Mouse (Mus musculus) forebrain, embryonic 11.5 days (tissue): ENCODE data around the gene Eps8l1. TPM values are rescaled to one million over a fixed set of nuclear protein-coding genes. Genes with fewer than 3 reads are reported as not detected.
"Not testable (repeated sequence)": the region's sequence is repeated elsewhere in the genome, so short reads cannot be mapped to it uniquely, and the experiment has no call there.

Source experiments
- ATAC-seq: fragments of 200-750 bp; cut with Nextera tagmentation; replicated peaks from 2 replicates; pipeline ENCODE4 v1.8.0; 2017; ENCODE audit warnings: moderate TSS enrichment; ENCODE audit not compliant: low FRiP score
- DNase-seq: peaks from one replicate; pipeline ENCODE4 v3.0.0-alpha.2; 2017; ENCODE audit warnings: low spot score
- H3K27ac ChIP-seq: fragments of 300-500 bp; sonication (generic); 2 replicates; pipeline ENCODE4 v1.5.1; 2014; ENCODE audit warnings: low read depth, low read length
- H3K27me3 ChIP-seq: fragments of 300-500 bp; sonication (generic); 2 replicates; pipeline ENCODE4 v1.6.1; 2014; ENCODE audit warnings: mild to moderate bottlenecking, low read length, mixed read lengths; ENCODE audit not compliant: control insufficient read depth, insufficient read depth
- H3K36me3 ChIP-seq: fragments of 300-500 bp; sonication (generic); 2 replicates; pipeline ENCODE4 v1.6.1; 2014; ENCODE audit warnings: mild to moderate bottlenecking, low read length, moderate library complexity, mixed read lengths; ENCODE audit not compliant: control insufficient read depth, insufficient read depth
- H3K4me1 ChIP-seq: fragments of 300-500 bp; sonication (generic); replicated peaks from 2 replicates; pipeline ENCODE4 v1.6.1; 2014; ENCODE audit warnings: low read length, mixed read lengths; ENCODE audit not compliant: control insufficient read depth, insufficient read depth
- H3K4me2 ChIP-seq: fragments of 300-500 bp; sonication (generic); 2 replicates; pipeline ENCODE4 v1.6.1; 2014; ENCODE audit warnings: low read depth, mild to moderate bottlenecking, low read length, moderate library complexity, mixed read lengths; ENCODE audit not compliant: severe bottlenecking
- H3K4me3 ChIP-seq: fragments of 300-500 bp; sonication (generic); 2 replicates; pipeline ENCODE4 v1.5.1; 2014; ENCODE audit warnings: low read depth, low read length
- H3K9ac ChIP-seq: fragments of 300-500 bp; sonication (generic); 2 replicates; pipeline ENCODE4 v1.6.1; 2014; ENCODE audit warnings: low read length
- H3K9me3 ChIP-seq: fragments of 300-500 bp; sonication (generic); 2 replicates; pipeline ENCODE4 v1.6.1; 2016; ENCODE audit warnings: low read length, mixed read lengths; ENCODE audit not compliant: control insufficient read depth
- WGBS: fragments of 180-500 bp; shearing (Covaris S2); extraction: QIAGEN DNeasy Blood & Tissue Kit; methylation state at CpG from one replicate; pipeline ENCODE4 v1.1.7; 2014; 5-methylcytosine and 5-hydroxymethylcytosine counted together
- polyA plus RNA-seq: library from polyadenylated mRNA; unstranded; fragments of >200 nt; fragmentation: Nextera tagmentation; extraction: Ambion mirVana; gene quantifications from 2 replicates; pipeline ENCODE4 v1.2.1, GENCODE M21; 2014

Eps8l1 gene
- polyA plus RNA-seq: 3.3 and 3.8 TPM in 2 replicates

- WGBS: 72% methylated on average over 13 of the region's 16 CpGs
- DNase-seq: no peak
- peak within 1 kb of the TSS; percentile 15; the same call in 1 of the 2 replicates for H3K4me3 ChIP-seq
- ATAC-seq: no peak; the same call in 1 of the 2 replicates
- no peak within 1 kb of the TSS for H3K27ac ChIP-seq
- H3K9ac ChIP-seq: no peak within 1 kb of the TSS
- no peaks in the 10 kb centered on the region for H3K9me3 ChIP-seq
- peak within 1 kb of the TSS; percentile 36; the same call in 1 of the 2 replicates for H3K4me2 ChIP-seq
- H3K36me3 ChIP-seq: no peaks in the 10 kb centered on the region
- no peaks in the 10 kb centered on the region for H3K4me1 ChIP-seq
- no peaks in the 10 kb centered on the region for H3K27me3 ChIP-seq
Observed at GRCm38 (mm10) chr7:4460576-4461434, at the start of gene Eps8l1. Gene Eps8l1 (plus strand): TSS chr7:4460674.

- not testable (repeated sequence) for ATAC-seq, H3K27ac ChIP-seq, H3K4me1 ChIP-seq, H3K36me3 ChIP-seq, H3K4me2 ChIP-seq, H3K4me3 ChIP-seq, DNase-seq, H3K9ac ChIP-seq, H3K9me3 ChIP-seq, H3K27me3 ChIP-seq
- 95% methylated on average over 15 of the region's 15 CpGs for WGBS
Observed at GRCm38 (mm10) chr7:4412406-4412805, 48.1 kb upstream of the Eps8l1 start.

- H3K27ac ChIP-seq: no peak overlapping the region
- no peaks in the 10 kb centered on the region for H3K27me3 ChIP-seq
- H3K4me1 ChIP-seq: no peaks in the 10 kb centered on the region
- ATAC-seq (no peak), DNase-seq (no peak)
- H3K4me2 ChIP-seq: no peak overlapping the region
- no peak overlapping the region for H3K9ac ChIP-seq
- no peaks in the 10 kb centered on the region for H3K36me3 ChIP-seq
- H3K4me3 ChIP-seq: no peak overlapping the region
- 87% methylated on average over 6 of the region's 6 CpGs for WGBS
- no peaks in the 10 kb centered on the region for H3K9me3 ChIP-seq
Observed at GRCm38 (mm10) chr7:4419681-4420080, 40.8 kb upstream of the Eps8l1 start.

GRCm38 (mm10) chr7:4420230-4420629 lies 40.2 kb upstream of the Eps8l1 start:
- ATAC-seq: no peak
- DNase-seq: no peak
- no peak overlapping the region for H3K4me3 ChIP-seq
- H3K27ac ChIP-seq: no peak overlapping the region
- no peaks in the 10 kb centered on the region for H3K36me3 ChIP-seq
- H3K9ac ChIP-seq: no peak overlapping the region
- 75% methylated on average over 4 of the region's 4 CpGs for WGBS
- no peak overlapping the region for H3K4me2 ChIP-seq
- no peaks in the 10 kb centered on the region for H3K4me1 ChIP-seq
- no peaks in the 10 kb centered on the region for H3K9me3 ChIP-seq
- no peaks in the 10 kb centered on the region for H3K27me3 ChIP-seq

GRCm38 (mm10) chr7:4427161-4427912 lies 33.1 kb upstream of the Eps8l1 start:
- no peak overlapping the region for H3K4me2 ChIP-seq
- ATAC-seq (peak; percentile 90), DNase-seq (peak; percentile 91)
- H3K4me1 ChIP-seq: no peaks in the 10 kb centered on the region
- H3K27me3 ChIP-seq: no peaks in the 10 kb centered on the region
- H3K9me3 ChIP-seq: no peaks in the 10 kb centered on the region
- H3K9ac ChIP-seq: no peak overlapping the region
- no peak overlapping the region for H3K4me3 ChIP-seq
- 79% methylated on average over 7 of the region's 7 CpGs for WGBS
- H3K27ac ChIP-seq: no peak overlapping the region
- no peaks in the 10 kb centered on the region; the same call in 1 of the 2 replicates for H3K36me3 ChIP-seq

- no peaks in the 10 kb centered on the region for H3K4me1 ChIP-seq
- 92% methylated on average over 9 of the region's 9 CpGs for WGBS
- DNase-seq (no peak), ATAC-seq (no peak)
- no peaks in the 10 kb centered on the region for H3K27me3 ChIP-seq
- H3K4me3 ChIP-seq: no peak overlapping the region
- H3K9ac ChIP-seq: no peak overlapping the region
- H3K36me3 ChIP-seq: no peaks in the 10 kb centered on the region; the same call in 1 of the 2 replicates
- H3K27ac ChIP-seq: no peak overlapping the region
- H3K9me3 ChIP-seq: no peaks in the 10 kb centered on the region
- no peak overlapping the region for H3K4me2 ChIP-seq
Observed at GRCm38 (mm10) chr7:4430246-4430844, 30.1 kb upstream of the Eps8l1 start.

GRCm38 (mm10) chr7:4431548-4431947 lies 28.9 kb upstream of the Eps8l1 start:
- Histone ChIP-seq H3K36me3 (no peaks in the 10 kb centered on the region; the same call in 1 of the 2 replicates), H3K27me3 (no peaks in the 10 kb centered on the region)

GRCm38 (mm10) chr7:4432026-4432425 lies 28.4 kb upstream of the Eps8l1 start:
- WGBS: 92% methylated on average over 8 of the region's 8 CpGs
- Histone ChIP-seq H3K4me3 (no peak overlapping the region), H3K4me2 (no peak overlapping the region), H3K9me3 (no peaks in the 10 kb centered on the region), H3K36me3 (no peaks in the 10 kb centered on the region; the same call in 1 of the 2 replicates), H3K9ac (no peak overlapping the region), H3K4me1 (no peaks in the 10 kb centered on the region), H3K27ac (no peak overlapping the region), H3K27me3 (no peaks in the 10 kb centered on the region)
- DNase-seq (no peak), ATAC-seq (no peak)

More at GRCm38 (mm10) chr7:4431548-4431947, 28.9 kb upstream of the Eps8l1 start:
- no peaks in the 10 kb centered on the region for H3K9me3 ChIP-seq
- DNase-seq (peak; percentile 89), ATAC-seq (no peak)
- no peak overlapping the region for H3K4me2 ChIP-seq
- no peak overlapping the region for H3K4me3 ChIP-seq
- H3K9ac ChIP-seq: no peak overlapping the region
- no peak overlapping the region for H3K27ac ChIP-seq
- no peaks in the 10 kb centered on the region for H3K4me1 ChIP-seq
- WGBS: 80% methylated on average over 6 of the region's 6 CpGs
